Mouse (Mus musculus) thymus, postnatal 4 days (tissue): ENCODE measurements around the gene Prr7.

ENCODE experiments used
- DNase-seq: peaks from one replicate; pipeline ENCODE4 v3.0.0; 2021

Prr7 gene

DNA sequence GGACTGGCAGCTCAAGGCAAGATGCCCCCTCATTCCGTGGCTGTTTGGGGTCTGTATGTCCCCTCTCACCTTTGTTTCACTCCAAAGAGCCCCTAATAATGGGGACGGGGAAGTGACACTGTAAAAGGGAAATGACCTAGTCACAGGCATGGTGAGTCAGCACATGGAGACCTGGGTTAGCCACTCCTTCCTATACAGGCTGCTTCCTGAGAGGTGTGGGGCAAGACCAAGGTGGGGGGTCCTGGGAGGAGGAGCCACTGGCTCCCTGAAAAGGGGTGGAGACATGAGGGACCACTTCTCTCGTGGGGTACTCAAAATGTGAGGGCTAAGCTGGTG is 46.2 kb downstream of the Prr7 start:
- no peak for DNase-seq

DNA sequence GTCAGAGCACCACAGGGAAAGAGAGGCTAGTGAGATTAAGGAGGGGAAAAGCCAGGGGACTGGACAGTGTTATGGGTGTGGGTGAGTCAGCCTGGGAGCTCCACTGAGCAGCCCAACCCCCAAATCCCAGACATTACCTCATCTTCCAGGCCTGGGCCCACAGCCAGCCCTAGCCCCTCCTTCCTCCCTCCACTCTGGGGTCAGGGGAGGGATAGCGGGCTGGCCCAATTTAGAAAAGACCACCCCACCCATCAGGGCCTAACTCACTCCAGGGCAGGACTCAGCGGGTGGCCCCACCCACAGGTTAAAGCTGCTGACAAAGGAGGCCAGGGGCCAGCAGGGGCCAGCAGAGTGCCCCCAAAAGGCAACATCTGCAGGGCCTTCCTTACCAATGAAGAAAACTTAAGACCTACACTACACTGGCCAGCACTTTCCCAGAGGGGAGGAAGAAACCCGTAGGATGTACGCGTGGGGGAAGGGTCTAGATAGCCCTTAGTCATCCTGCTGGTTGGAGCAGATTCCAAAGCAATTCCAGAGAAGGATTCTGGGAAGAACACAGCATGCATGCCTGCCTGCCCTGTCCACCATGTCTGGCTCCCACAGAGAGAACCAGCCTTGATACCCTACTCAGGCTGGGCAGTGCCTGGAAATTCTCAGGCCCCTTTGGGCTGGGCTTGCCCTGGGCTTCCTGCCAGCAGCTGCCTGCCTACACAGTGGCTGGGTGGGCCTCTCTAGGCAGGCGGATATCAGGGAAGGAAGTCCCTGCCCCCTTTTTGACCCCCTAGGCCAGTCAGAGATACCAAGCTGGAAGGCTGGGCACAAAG is 46.8 kb downstream of the Prr7 start:
- peak; percentile 35 for DNase-seq

- no peak for DNase-seq
Measured at GRCm38 (mm10) chr13:55511492-55511861, 47.4 kb downstream of the Prr7 start.

DNA sequence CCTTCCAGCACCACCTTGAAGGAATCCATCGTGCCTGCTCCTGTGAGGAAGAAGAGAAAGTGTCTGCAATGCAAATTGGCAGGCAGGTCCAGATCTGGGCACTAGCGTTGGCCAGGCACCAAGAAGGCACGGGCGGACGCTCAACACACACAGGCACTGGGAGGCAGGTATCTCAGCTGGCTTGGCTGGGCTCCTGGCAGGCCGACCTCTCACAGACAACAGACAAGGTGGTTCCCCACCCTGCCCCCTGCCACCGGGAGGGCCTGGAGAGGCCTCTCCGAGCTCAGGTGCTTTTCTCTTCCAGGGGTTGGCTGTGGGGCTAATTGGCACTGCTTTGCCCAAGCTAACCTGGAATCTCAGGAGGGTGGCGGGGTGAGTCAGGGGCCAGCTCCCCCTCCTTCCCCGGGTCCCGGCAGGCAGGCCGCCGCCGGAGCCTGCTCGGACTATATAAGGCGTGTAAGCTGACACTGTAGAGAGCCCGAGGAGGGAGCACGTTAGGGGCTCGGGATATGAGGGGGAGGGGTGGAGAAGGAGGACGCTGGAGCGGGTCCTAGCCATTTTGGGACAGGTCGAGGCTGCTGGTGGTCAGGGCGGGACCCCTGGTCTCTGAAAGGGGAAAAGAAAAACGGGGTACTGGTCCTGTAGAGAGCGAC is 48.4 kb downstream of the Prr7 start:
- peak; percentile 46 for DNase-seq

DNA sequence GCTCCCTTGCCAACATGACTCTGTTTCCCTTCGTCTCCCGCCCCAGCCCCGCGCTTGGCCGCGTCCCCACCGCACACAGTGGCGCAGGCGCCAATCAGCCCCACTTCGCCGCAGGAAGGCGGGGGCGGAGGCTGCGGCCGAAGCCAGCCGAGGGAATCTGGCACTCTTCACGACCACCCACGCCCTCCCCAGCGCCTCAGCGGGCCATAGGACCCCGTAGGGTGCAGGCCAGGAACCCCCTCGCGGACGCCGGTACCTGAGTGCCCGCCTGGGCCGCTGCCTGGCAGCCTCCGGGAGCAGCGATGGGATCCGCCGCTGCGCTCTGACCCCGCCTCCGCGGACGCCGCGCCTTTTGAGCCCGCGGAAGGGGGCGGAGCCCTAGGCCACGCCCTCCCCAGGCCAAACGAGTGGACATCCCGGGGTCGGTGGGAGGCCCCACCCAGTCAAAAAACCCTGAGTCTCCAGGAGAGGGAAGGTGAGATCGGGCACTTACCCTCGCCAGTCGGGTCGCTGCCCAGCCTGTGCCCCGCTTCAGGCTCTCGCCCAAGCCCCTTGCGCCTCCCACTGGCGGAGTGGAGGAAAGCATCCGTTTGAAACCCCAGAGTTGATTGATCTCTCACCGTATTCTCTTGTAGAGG is 49.2 kb downstream of the Prr7 start, which contains the start of gene Pdlim7:
TSS of gene Pdlim7 (minus strand) at position 566 of the 638 bp plus-strand sequence.
- DNase-seq: peak; percentile 95

- no peak for DNase-seq
Measured at GRCm38 (mm10) chr13:55513828-55514227, 49.8 kb downstream of the Prr7 start.

- DNase-seq: peak; percentile 95
Measured at GRCm38 (mm10) chr13:55516955-55517354, 52.9 kb downstream of the Prr7 start.

- DNase-seq: no peak
Measured at GRCm38 (mm10) chr13:55519606-55520005, 55.5 kb downstream of the Prr7 start.

- DNase-seq: no peak
Measured at GRCm38 (mm10) chr13:55522730-55523129, 58.7 kb downstream of the Prr7 start.
